Mouse (Mus musculus) MEL (cell line): Measurements from ENCODE around the gene Dglucy.

Experiments
- E2F4 ChIP-seq: IDR thresholded peaks from 2 replicates; pipeline ENCODE4 v1.6.1; 2011; ENCODE audit warnings: low read depth, low read length, improper control_type of control experiment, borderline replicate concordance
- EP300 ChIP-seq, 2 experiments: IDR thresholded peaks; 2 replicates each; pipeline ENCODE4 v1.6.1; 2011; ENCODE audit warnings: improper control_type of control experiment in 2 of 2, low read length in 2 of 2, low read depth in 1 of 2, mild to moderate bottlenecking in 1 of 2
- MYB ChIP-seq: IDR thresholded peaks from 2 replicates; pipeline ENCODE4 v1.6.1; 2011; ENCODE audit warnings: mild to moderate bottlenecking, low read depth, low read length, improper control_type of control experiment
- SMC3 ChIP-seq: IDR thresholded peaks from 2 replicates; pipeline ENCODE4 v1.6.1; 2011; ENCODE audit warnings: low read depth, low read length, improper control_type of control experiment
- TAL1 ChIP-seq: IDR thresholded peaks from 2 replicates; pipeline ENCODE4 v1.6.1; 2012; ENCODE audit warnings: mild to moderate bottlenecking, inconsistent platforms, low read length, moderate library complexity, mixed read lengths
- TBP ChIP-seq: IDR thresholded peaks from 2 replicates; pipeline ENCODE4 v1.8.0; 2011; ENCODE audit warnings: low read depth, low read length, improper control_type of control experiment
- UBTF ChIP-seq: IDR thresholded peaks from 2 replicates; pipeline ENCODE4 v1.6.1; 2012; ENCODE audit warnings: low read depth, mild to moderate bottlenecking, inconsistent platforms, low read length, improper control_type of control experiment, moderate library complexity, borderline replicate concordance; ENCODE audit not compliant: insufficient read depth
- USF1 ChIP-seq: IDR thresholded peaks from 2 replicates; pipeline ENCODE4 v1.6.1; 2014; ENCODE audit warnings: low read depth, mild to moderate bottlenecking, inconsistent platforms, low read length, improper control_type of control experiment, moderate library complexity
- ZKSCAN1 ChIP-seq: IDR thresholded peaks from 2 replicates; pipeline ENCODE4 v1.6.1; 2012; ENCODE audit warnings: low read depth, mild to moderate bottlenecking, inconsistent platforms, low read length, improper control_type of control experiment, moderate library complexity

- no peak for TF ChIP-seq TAL1
- TF ChIP-seq TBP, result no peak
- TF ChIP-seq ZKSCAN1, result no peak
- no peak for TF ChIP-seq E2F4
- TF ChIP-seq EP300 (IDR thresholded peaks at IDR 0.05; ENCODE audit: low read depth in 1 of 2, low read length in 2 of 2), result no peak
- no peak for TF ChIP-seq MYB
- no peak for TF ChIP-seq USF1
- TF ChIP-seq SMC3, result no peak
- TF ChIP-seq UBTF, result no peak
Observed at GRCm38 (mm10) chr12:100837208-100837607, 58.4 kb downstream of the Dglucy start.
